Mouse (Mus musculus) lung, postnatal 0 days (tissue): Measurements from ENCODE around the gene Pias3.
A peak's percentile ranks its signal among the peaks of the same experiment; 100 is the strongest.

Experiments used
- CTCF ChIP-seq: IDR thresholded peaks from 2 replicates; pipeline ENCODE4 v1.5.1; 2016; ENCODE audit warnings: antibody characterized with exemption, mild to moderate bottlenecking
- EP300 ChIP-seq: IDR thresholded peaks from 2 replicates; pipeline ENCODE4 v1.6.1; 2016; ENCODE audit warnings: antibody characterized with exemption, mild to moderate bottlenecking, control low read depth

- TF ChIP-seq EP300 = no peak
- peak; percentile 98 for TF ChIP-seq CTCF
Observed at GRCm38 (mm10) chr3:96707903-96708683, 11.9 kb downstream of the Pias3 start, which contains the start of gene Nudt17.
